Mouse (Mus musculus) C2C12 (cell line): ENCODE data around the gene Dennd4a.

Source experiments
- CTCF ChIP-seq: IDR thresholded peaks from one replicate; pipeline ENCODE4 v1.5.1; 2011; ENCODE audit not compliant: control insufficient read depth, insufficient read depth, insufficient read length
- MYOD1 ChIP-seq: IDR thresholded peaks from one replicate; pipeline ENCODE4 v1.6.1; 2011; ENCODE audit warnings: low read depth; ENCODE audit not compliant: control insufficient read depth, insufficient read length

- no peak for TF ChIP-seq MYOD1
- TF ChIP-seq CTCF = no peak
These were observed 39.9 kb upstream of the Dennd4a start for GRCm38 (mm10) chr9:64771236-64771635.
